Mouse (Mus musculus) liver, embryonic 12.5 days (tissue): Measurements from ENCODE around the gene Mrpl50. TPM values are rescaled to one million over a fixed set of nuclear protein-coding genes. Genes with fewer than 3 reads are reported as not detected.
A peak's percentile ranks its signal among the peaks of the same experiment; 100 is the strongest.

Source experiments
- ATAC-seq: fragments of 200-750 bp; cut with Nextera tagmentation; 2 replicates; pipeline ENCODE4 v1.8.0; 2017; ENCODE audit warnings: moderate number of reproducible peaks, mild to moderate bottlenecking, moderate library complexity
- H3K27ac ChIP-seq: fragments of 300-500 bp; sonication (generic); 2 replicates; pipeline ENCODE4 v1.5.1; 2016; ENCODE audit warnings: mild to moderate bottlenecking
- H3K27me3 ChIP-seq: fragments of 300-500 bp; sonication (generic); replicated peaks from 2 replicates; pipeline ENCODE4 v1.6.1; 2016; ENCODE audit warnings: mild to moderate bottlenecking, moderate library complexity
- H3K36me3 ChIP-seq: fragments of 300-500 bp; sonication (generic); 2 replicates; pipeline ENCODE4 v1.6.1; 2016; ENCODE audit warnings: mild to moderate bottlenecking, moderate library complexity
- H3K4me1 ChIP-seq: fragments of 300-500 bp; sonication (generic); 2 replicates; pipeline ENCODE4 v1.6.1; 2016
- H3K4me2 ChIP-seq: fragments of 300-500 bp; sonication (generic); 2 replicates; pipeline ENCODE4 v1.6.1; 2016; ENCODE audit warnings: mild to moderate bottlenecking, moderate library complexity
- H3K4me3 ChIP-seq: fragments of 300-500 bp; sonication (generic); 2 replicates; pipeline ENCODE4 v1.5.1; 2016; ENCODE audit warnings: mild to moderate bottlenecking, moderate library complexity
- H3K9ac ChIP-seq: fragments of 300-500 bp; sonication (generic); 2 replicates; pipeline ENCODE4 v1.6.1; 2016; ENCODE audit warnings: mild to moderate bottlenecking, moderate library complexity
- H3K9me3 ChIP-seq: fragments of 300-500 bp; sonication (generic); replicated peaks from 2 replicates; pipeline ENCODE4 v1.6.1; 2016; ENCODE audit warnings: mild to moderate bottlenecking, moderate library complexity
- WGBS: fragments of 180-500 bp; shearing (Covaris S2); methylation state at CpG from one replicate; pipeline ENCODE4 v1.1.7; 2016; ENCODE audit not compliant: insufficient replicate concordance; 5-methylcytosine and 5-hydroxymethylcytosine counted together
- polyA plus RNA-seq: library from polyadenylated mRNA; unstranded; fragments of >200 nt; fragmentation: Nextera tagmentation; extraction: Ambion mirVana; gene quantifications from 2 replicates; pipeline ENCODE4 v1.2.1, GENCODE M21; 2016

Gene Mrpl50
- 65.8 and 67.3 TPM in 2 replicates for polyA plus RNA-seq

- H3K27ac ChIP-seq = peak within 1 kb of the TSS; percentile 66; the same call in 1 of the 2 replicates
Measured at GRCm38 (mm10) chr4:49520572-49521340, at the start of gene Mrpl50, which contains the start of gene Zfp189. Gene Mrpl50, minus strand, starts transcription at chr4:49521093. Gene Zfp189, plus strand, starts transcription at chr4:49521176.

DNA sequence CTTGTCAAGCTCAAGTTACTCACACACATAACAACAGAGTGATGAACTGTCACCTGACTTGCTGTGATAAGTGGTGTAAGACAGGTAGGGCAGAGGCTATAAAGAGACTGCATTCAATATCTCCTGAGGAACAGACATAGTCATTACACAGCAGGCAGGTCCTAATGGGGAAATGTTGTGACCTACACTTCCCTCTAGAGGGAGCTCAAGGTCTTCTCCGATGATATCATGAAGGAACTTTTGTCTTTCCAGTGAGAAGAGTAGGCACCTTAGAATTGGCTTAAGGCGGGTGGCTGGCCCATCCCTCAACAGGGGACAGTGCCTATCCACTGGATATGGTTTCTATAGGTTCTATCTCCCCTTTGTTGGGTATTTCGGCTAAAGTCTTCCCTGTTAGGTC lies 46.7 kb upstream of the Mrpl50 start:
- no peak overlapping the region for H3K4me2 ChIP-seq
- H3K9ac ChIP-seq = no peak overlapping the region
- ATAC-seq = peak; percentile 75
- no peaks in the 10 kb centered on the region for H3K27me3 ChIP-seq
- WGBS = 8% methylated on average over 3 of the region's 3 CpGs
- no peak overlapping the region for H3K4me3 ChIP-seq
- no peaks in the 10 kb centered on the region for H3K36me3 ChIP-seq
- H3K4me1 ChIP-seq = 0 out of 2 replicates have a peak, but pooled peaks cover 4% of the 10 kb centered on the region
- no peaks in the 10 kb centered on the region for H3K9me3 ChIP-seq
- no peak overlapping the region for H3K27ac ChIP-seq

More at GRCm38 (mm10) chr4:49520572-49521340, at the start of gene Mrpl50, which contains the start of gene Zfp189:
- WGBS = under 1% methylated on average over 41 of the region's 41 CpGs
- peak; percentile 99 for ATAC-seq
- Histone ChIP-seq H3K27me3 (no peaks in the 10 kb centered on the region), H3K36me3 (peaks cover 42% of the 10 kb centered on the region), H3K4me3 (peak within 1 kb of the TSS; percentile 77), H3K9me3 (no peaks in the 10 kb centered on the region), H3K9ac (peak within 1 kb of the TSS; percentile 80), H3K4me2 (peak within 1 kb of the TSS; percentile 82), H3K4me1 (peaks cover 38% of the 10 kb centered on the region)

DNA sequence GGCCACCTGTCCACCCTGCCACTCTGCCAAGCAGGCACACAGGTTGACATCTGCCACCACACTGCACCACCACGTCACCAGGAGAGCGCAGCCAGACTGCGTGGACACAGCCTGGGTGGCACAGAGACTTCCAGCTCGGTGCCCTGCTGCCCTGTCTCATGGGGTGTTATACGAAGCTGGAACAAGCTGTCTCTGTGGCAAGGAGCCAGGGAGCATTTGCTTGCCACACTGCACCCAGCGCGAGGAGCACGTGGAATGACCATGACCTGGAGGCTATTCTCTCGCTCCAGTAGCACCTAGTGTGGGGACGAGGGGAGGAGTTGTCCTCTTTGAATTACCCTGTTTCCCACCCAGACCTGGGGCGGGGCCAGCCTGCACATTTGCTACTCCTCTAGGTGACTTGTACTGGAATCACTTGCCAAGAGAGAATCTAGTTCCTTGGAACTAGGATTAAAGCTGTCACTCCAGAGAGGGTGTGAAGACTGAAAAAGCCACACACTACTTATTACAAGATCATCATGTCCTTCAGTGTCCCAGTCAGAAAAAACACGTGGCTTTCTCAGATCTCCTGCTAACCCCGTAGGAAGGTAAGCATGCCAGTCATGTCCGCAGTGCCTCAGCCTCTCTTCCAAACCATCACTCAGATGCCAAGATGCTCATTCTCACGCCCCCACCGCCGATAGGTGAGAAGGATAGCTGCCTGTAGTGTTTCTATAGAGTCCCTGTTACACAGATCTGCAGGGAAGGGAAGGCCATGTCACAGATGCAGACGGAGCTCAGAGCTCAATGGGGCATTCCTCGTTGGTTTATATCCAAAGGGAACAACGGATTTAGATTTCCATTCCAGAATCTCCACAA lies 39.3 kb upstream of the Mrpl50 start:
- no peaks in the 10 kb centered on the region for H3K36me3 ChIP-seq
- no peak overlapping the region for H3K4me3 ChIP-seq
- H3K4me2 ChIP-seq = no peak overlapping the region
- no peaks in the 10 kb centered on the region for H3K27me3 ChIP-seq
- no peak overlapping the region for H3K27ac ChIP-seq
- no peaks in the 10 kb centered on the region for H3K4me1 ChIP-seq
- H3K9ac ChIP-seq = no peak overlapping the region
- whole genome bisulfite sequencing = 62% methylated on average over 20 of the region's 20 CpGs
- no peaks in the 10 kb centered on the region for H3K9me3 ChIP-seq
- ATAC-seq = 0 out of 2 replicates have a peak, but pooled peaks have one; percentile 37

GRCm38 (mm10) chr4:49558181-49558580 lies 37.3 kb upstream of the Mrpl50 start:
- ATAC-seq = no peak; the same call in 1 of the 2 replicates

DNA sequence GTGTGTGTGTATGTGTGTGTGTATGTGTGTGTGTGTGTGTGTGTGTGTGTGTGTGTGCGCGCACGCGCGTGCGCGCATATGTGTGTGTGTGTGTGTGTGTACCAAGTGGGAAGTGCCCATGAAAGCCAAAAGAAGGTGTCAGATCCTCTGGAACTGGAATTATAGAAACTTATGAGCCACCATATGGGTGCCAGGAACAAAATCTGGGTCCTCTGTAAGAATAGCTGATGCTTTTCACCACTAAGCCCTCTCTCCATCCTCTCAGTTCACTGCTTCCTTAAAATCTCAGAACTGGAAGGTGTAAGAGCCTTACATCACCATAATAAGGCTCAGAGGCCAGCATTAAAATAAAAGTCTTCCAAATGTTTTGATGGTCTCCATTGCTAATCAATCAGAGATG lies 36.5 kb upstream of the Mrpl50 start:
- no peak overlapping the region for H3K9ac ChIP-seq
- H3K4me3 ChIP-seq = no peak overlapping the region
- no peaks in the 10 kb centered on the region for H3K27me3 ChIP-seq
- no peak overlapping the region for H3K27ac ChIP-seq
- H3K36me3 ChIP-seq = no peaks in the 10 kb centered on the region
- no peaks in the 10 kb centered on the region for H3K9me3 ChIP-seq
- no peak for ATAC-seq
- 96% methylated on average over 7 of the region's 7 CpGs for WGBS
- no peak overlapping the region for H3K4me2 ChIP-seq
- H3K4me1 ChIP-seq = no peaks in the 10 kb centered on the region

More at GRCm38 (mm10) chr4:49558181-49558580, 37.3 kb upstream of the Mrpl50 start:
- 24% methylated on average over 2 of the region's 2 CpGs for WGBS
- no peaks in the 10 kb centered on the region for H3K27me3 ChIP-seq
- no peaks in the 10 kb centered on the region for H3K36me3 ChIP-seq
- H3K4me1 ChIP-seq = no peaks in the 10 kb centered on the region
- H3K4me2 ChIP-seq = no peak overlapping the region
- no peaks in the 10 kb centered on the region for H3K9me3 ChIP-seq
- no peak overlapping the region for H3K9ac ChIP-seq
- no peak overlapping the region for H3K4me3 ChIP-seq
- H3K27ac ChIP-seq = no peak overlapping the region

DNA sequence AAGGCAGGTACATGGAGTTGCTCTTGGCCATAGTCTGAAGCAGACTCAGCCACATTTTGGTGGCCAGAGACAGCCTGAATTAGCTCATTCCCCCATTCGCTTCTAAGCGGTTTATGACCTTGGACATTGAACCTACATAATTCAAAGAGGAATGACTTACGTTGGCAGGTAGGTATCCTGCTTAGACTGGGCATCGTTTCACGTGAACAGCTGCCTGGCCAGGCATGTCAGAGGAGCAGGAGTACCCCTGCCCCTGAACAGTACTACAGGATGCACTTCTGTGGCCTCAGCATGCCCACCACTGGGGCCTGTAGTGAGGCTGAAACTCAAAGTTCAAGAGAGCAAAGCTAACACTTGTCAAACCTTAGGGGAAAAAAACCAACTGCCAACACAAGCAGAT lies 32.5 kb upstream of the Mrpl50 start:
- Histone ChIP-seq H3K36me3 (no peaks in the 10 kb centered on the region), H3K9ac (no peak overlapping the region), H3K27me3 (no peaks in the 10 kb centered on the region), H3K4me1 (no peaks in the 10 kb centered on the region), H3K27ac (no peak overlapping the region), H3K9me3 (no peaks in the 10 kb centered on the region), H3K4me3 (no peak overlapping the region), H3K4me2 (no peak overlapping the region)
- ATAC-seq = 0 out of 2 replicates have a peak, but pooled peaks have one; percentile 44
- 65% methylated on average over 5 of the region's 5 CpGs for whole genome bisulfite sequencing

DNA sequence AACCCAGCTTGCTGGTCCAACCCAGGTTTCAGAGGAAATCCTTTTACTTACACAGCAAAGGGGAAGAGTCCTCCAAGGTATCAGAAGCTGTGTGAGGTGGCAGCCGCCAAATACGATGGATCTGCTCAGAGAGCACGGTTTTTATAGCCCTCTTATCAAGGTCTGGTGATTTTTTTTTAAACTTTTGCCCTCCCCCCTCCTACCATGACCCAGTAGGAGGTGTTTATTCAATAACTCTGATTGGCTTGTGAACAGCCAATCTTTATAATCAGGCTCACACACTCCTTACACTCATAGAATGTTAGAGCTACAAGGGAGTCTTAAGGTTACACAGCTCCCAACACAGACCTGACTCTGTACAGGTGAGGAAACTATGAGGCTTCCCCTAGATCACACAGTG lies 28.5 kb upstream of the Mrpl50 start, which contains the start of gene Aldob:
Gene Aldob (minus strand): TSS at position 164 of the 400 bp plus-strand sequence.
- H3K4me3 ChIP-seq = no peak within 1 kb of the TSS
- no peaks in the 10 kb centered on the region for H3K27me3 ChIP-seq
- peak within 1 kb of the TSS; percentile 23; the same call in 1 of the 2 replicates for H3K27ac ChIP-seq
- H3K4me1 ChIP-seq = no peaks in the 10 kb centered on the region
- H3K4me2 ChIP-seq = peak within 1 kb of the TSS; percentile 18; the same call in 1 of the 2 replicates
- 0 out of 2 replicates have a peak, but pooled peaks have one; percentile 12 for ATAC-seq
- no peaks in the 10 kb centered on the region for H3K9me3 ChIP-seq
- 35% methylated on average over 3 of the region's 3 CpGs for WGBS
- no peaks in the 10 kb centered on the region for H3K36me3 ChIP-seq
- H3K9ac ChIP-seq = no peak within 1 kb of the TSS

GRCm38 (mm10) chr4:49547544-49548219 lies 26.8 kb upstream of the Mrpl50 start:
- no peak overlapping the region for H3K4me3 ChIP-seq
- 67% methylated on average over 7 of the region's 7 CpGs for WGBS

GRCm38 (mm10) chr4:49546873-49547543 lies 26.1 kb upstream of the Mrpl50 start:
- WGBS = 63% methylated on average over 6 of the region's 6 CpGs
- no peaks in the 10 kb centered on the region for H3K9me3 ChIP-seq
- ATAC-seq = peak; percentile 72
- peak overlapping the region; percentile 46; the same call in 1 of the 2 replicates for H3K27ac ChIP-seq
- H3K36me3 ChIP-seq = no peaks in the 10 kb centered on the region
- H3K9ac ChIP-seq = no peak overlapping the region
- H3K4me2 ChIP-seq = peak overlapping the region; percentile 5; the same call in 1 of the 2 replicates
- no peaks in the 10 kb centered on the region for H3K27me3 ChIP-seq
- no peak overlapping the region for H3K4me3 ChIP-seq
- no peaks in the 10 kb centered on the region for H3K4me1 ChIP-seq

More at GRCm38 (mm10) chr4:49547544-49548219, 26.8 kb upstream of the Mrpl50 start:
- Histone ChIP-seq H3K36me3 (no peaks in the 10 kb centered on the region), H3K27ac (peak overlapping the region; percentile 23; the same call in 1 of the 2 replicates), H3K4me2 (peak overlapping the region; percentile 18; the same call in 1 of the 2 replicates), H3K9ac (no peak overlapping the region), H3K4me1 (no peaks in the 10 kb centered on the region), H3K9me3 (no peaks in the 10 kb centered on the region), H3K27me3 (no peaks in the 10 kb centered on the region)
- ATAC-seq = 0 out of 2 replicates have a peak, but pooled peaks have one; percentile 35

- Histone ChIP-seq H3K36me3 (no peaks in the 10 kb centered on the region), H3K9me3 (no peaks in the 10 kb centered on the region), H3K4me3 (no peak overlapping the region), H3K4me1 (no peaks in the 10 kb centered on the region), H3K27ac (no peak overlapping the region), H3K9ac (no peak overlapping the region), H3K4me2 (no peak overlapping the region), H3K27me3 (no peaks in the 10 kb centered on the region)
- WGBS = 72% methylated on average over 2 of the region's 2 CpGs
- no peak for ATAC-seq
Measured at GRCm38 (mm10) chr4:49546026-49546425, 25.1 kb upstream of the Mrpl50 start.

DNA sequence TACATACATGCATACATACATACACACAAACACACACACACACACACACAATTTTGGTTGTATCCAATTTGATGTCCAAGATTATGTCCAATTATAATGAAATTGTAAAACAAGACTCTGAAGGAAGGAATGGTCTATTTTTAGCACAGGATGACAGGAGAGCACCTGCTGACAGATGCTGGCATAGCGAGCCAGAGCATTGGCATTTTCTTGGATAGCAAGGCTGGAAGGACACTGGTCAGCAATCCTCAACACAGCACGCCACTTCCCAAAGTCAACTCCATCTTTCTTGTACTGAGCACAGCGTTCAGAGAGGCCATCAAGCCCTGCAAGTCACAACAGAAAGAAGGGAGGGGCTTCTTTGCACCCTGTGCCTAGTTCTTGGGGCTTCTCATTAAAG lies 20.1 kb upstream of the Mrpl50 start:
- 47% methylated on average over 3 of the region's 3 CpGs for WGBS
- no peak overlapping the region for H3K4me3 ChIP-seq
- H3K27me3 ChIP-seq = no peaks in the 10 kb centered on the region
- no peak for ATAC-seq
- no peak overlapping the region for H3K4me2 ChIP-seq
- no peak overlapping the region for H3K9ac ChIP-seq
- H3K36me3 ChIP-seq = 0 out of 2 replicates have a peak, but pooled peaks cover 5% of the 10 kb centered on the region
- H3K9me3 ChIP-seq = no peaks in the 10 kb centered on the region
- H3K4me1 ChIP-seq = no peaks in the 10 kb centered on the region
- no peak overlapping the region for H3K27ac ChIP-seq
